Mouse (Mus musculus): ENCODE results near the gene Stam. TPM values are rescaled to one million over a fixed set of nuclear protein-coding genes. Genes with fewer than 3 reads are reported as not detected.

The Stam gene
- polyA plus RNA-seq, 1 experiment = 59.4 TPM

DNA sequence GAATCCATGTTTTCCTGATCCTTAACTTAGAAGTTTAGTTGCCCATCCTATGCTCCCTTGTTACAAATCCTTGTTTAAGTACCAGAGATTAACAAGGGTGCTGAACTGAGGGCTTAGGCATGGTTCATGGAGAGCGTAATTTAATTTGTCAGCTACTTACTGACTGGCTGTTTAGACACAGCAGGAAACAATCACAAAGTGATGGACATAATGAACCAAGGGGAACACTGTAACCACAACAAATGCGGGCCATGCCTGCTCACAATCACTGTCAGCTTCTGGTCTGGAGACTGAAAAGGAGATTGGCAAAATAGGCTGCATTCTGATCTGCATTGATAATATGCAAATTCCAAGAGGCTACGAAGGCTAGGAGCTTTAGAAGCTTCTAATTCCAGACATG, 53.7 kb downstream of the Stam start:
- Histone ChIP-seq H3K27me3 (ENCODE audit: control insufficient read depth, insufficient read depth, low read length) (no peaks in the 10 kb centered on the region), H3K27ac (ENCODE audit: insufficient read depth, low read length) (no peak overlapping the region), H3K4me3 (replicated peaks; ENCODE audit: insufficient read depth, low read depth, low read length) (no peak overlapping the region), H3K4me1 (ENCODE audit: control insufficient read depth, insufficient read depth, low read length) (no peaks in the 10 kb centered on the region)
- TF ChIP-seq POLR2A (IDR thresholded peaks at IDR 0.05; ENCODE audit: borderline replicate concordance, insufficient read depth, low read length) = no peak
- TF ChIP-seq CTCF (IDR thresholded peaks at IDR 0.05; ENCODE audit: borderline replicate concordance, insufficient read depth, low read depth, low read length) = no peak
- 55% methylated on average over 3 of the region's 3 CpGs for WGBS
- no peak for DNase-seq

DNA sequence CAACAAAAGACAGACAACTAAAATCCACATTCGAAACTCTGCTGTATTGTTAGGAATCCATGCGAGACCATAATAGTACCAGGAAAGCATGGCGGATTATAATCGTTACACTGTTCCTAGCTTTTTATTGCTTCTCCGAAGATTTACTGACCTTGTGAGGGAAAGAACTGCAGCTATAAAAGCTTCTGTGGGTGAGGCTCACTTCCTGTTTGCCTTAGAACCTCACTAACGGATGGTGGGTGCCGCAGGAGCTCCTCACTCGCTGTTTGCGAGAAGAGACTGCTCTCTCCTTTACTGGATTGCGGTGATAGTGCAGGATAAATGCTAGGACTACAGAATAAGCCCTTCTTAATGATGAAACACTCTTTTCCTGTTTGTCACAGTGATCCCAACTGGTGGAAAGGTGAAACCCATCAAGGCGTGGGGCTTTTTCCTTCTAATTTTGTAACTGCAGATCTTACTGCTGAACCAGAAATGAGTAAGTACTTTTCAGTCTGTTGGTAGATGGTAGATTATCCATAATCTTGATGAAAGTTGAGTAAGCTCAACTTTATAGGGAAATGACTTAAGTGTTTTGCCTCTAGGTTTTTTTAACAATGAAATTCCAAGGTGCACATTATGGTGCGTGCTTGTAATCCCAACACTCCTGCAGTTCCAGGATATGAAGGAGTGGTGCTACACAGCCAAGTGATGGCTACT, 56.9 kb downstream of the Stam start:
- Histone ChIP-seq H3K27me3 (ENCODE audit: control insufficient read depth, insufficient read depth, low read length) (no peaks in the 10 kb centered on the region), H3K4me3 (replicated peaks; ENCODE audit: insufficient read depth, low read depth, low read length) (no peak overlapping the region), H3K27ac (ENCODE audit: insufficient read depth, low read length) (no peak overlapping the region), H3K4me1 (ENCODE audit: control insufficient read depth, insufficient read depth, low read length) (no peaks in the 10 kb centered on the region)
- 94% methylated on average over 12 of the region's 12 CpGs for WGBS
- TF ChIP-seq POLR2A (IDR thresholded peaks at IDR 0.05; ENCODE audit: borderline replicate concordance, insufficient read depth, low read length) (no peak), CTCF (IDR thresholded peaks at IDR 0.05; ENCODE audit: borderline replicate concordance, insufficient read depth, low read depth, low read length) (no peak)
- DNase-seq = no peak

DNA sequence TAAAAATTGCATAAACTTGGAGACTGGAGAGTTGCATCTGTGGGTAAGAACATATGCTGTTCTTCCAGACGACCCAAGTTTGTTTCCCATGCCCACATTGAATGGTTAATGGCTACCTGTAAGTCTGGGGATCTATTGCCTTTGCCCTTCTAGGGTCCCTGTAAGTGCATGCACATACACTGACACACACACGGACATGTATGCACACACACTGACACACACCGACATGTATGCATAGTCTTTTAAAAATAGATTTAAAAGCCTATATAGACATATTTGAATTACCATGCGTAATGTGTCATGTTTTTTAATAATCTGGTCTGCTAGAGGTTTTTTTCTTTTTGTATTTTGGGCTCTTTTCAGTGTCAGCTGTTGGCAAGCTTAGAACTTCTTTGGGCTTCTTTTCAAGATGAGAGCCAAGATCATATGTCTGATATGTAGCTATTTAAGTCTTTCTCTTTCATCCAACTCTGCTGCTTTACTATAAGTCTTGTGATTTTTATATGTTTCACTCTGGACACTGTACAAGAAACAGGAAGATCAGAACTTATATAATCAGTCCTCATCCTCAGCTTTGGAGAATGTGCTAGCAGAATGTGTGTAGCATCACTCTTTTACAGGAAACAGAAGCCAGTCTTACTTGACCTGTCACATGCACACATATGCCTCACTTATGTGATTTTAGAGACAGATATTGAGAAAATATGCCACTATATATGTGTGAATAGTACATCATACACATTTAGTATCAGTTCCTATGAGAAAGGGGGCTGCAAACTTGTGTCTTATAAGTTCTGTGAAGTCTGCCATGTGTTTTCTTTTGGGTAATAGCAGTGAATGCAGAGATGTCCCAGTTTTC, 58.8 kb downstream of the Stam start:
- no peaks in the 10 kb centered on the region for H3K27me3 ChIP-seq (ENCODE audit: control insufficient read depth, insufficient read depth, low read length)
- H3K4me1 ChIP-seq (ENCODE audit: control insufficient read depth, insufficient read depth, low read length) = no peaks in the 10 kb centered on the region
- 89% methylated on average over 4 of the region's 4 CpGs for WGBS
- no peak for TF ChIP-seq CTCF (IDR thresholded peaks at IDR 0.05; ENCODE audit: borderline replicate concordance, insufficient read depth, low read depth, low read length)
- TF ChIP-seq POLR2A (IDR thresholded peaks at IDR 0.05; ENCODE audit: borderline replicate concordance, insufficient read depth, low read length) = no peak
- H3K4me3 ChIP-seq (replicated peaks; ENCODE audit: insufficient read depth, low read depth, low read length) = no peak overlapping the region
- no peak for DNase-seq
- no peak overlapping the region for H3K27ac ChIP-seq (ENCODE audit: insufficient read depth, low read length)

DNA sequence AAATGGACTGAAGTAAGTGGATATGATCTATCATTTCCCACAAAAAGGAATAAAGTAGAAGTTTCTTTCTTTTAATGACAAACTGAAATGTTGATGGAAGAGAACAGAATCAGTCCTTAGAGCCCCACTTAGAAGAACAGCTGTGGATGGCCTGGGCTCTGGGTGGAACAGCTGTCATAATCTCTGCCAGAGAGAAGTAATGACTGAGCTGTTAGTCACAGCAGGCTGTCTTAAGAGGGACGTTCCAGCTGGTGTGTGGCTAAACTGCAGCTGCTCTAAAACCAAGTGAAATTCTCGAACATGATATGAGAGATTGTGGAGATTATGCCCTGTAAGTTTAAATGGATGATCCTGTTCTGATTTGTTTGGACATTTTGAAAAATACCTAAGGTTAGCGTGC, 63.0 kb downstream of the Stam start:
- no peak overlapping the region for H3K4me3 ChIP-seq (replicated peaks; ENCODE audit: insufficient read depth, low read depth, low read length)
- H3K27ac ChIP-seq (ENCODE audit: insufficient read depth, low read length) = no peak overlapping the region
- TF ChIP-seq CTCF (IDR thresholded peaks at IDR 0.05; ENCODE audit: borderline replicate concordance, insufficient read depth, low read depth, low read length) = no peak
- TF ChIP-seq POLR2A (IDR thresholded peaks at IDR 0.05; ENCODE audit: borderline replicate concordance, insufficient read depth, low read length) = no peak
- H3K27me3 ChIP-seq (ENCODE audit: control insufficient read depth, insufficient read depth, low read length) = no peaks in the 10 kb centered on the region
- 47% methylated on average over 3 of the region's 3 CpGs for WGBS
- no peak for DNase-seq
- peaks cover 4% of the 10 kb centered on the region; the same call in 1 of the 2 replicates for H3K4me1 ChIP-seq (ENCODE audit: control insufficient read depth, insufficient read depth, low read length)

DNA sequence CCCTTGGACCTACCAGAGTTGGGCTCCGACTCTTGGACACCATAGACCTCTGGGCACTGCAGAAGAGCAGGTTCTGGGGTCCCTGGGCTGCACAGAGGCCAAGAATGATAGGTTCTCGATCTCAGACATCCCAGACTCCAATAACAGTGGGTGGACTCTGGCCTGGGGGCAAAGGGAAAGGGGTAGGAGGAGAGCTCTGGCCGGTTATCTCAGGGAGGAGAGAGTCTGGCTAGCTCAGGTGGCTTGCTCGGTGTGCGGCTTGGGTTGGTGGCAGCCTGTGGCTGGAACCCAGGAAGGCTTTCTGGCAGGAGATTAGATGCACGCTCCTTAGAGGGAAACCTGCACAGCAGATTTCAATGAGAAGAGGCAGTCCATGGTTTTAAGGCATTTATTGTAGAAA, 65.7 kb downstream of the Stam start:
- 55% methylated on average over 6 of the region's 6 CpGs for WGBS
- no peak for TF ChIP-seq CTCF (IDR thresholded peaks at IDR 0.05; ENCODE audit: borderline replicate concordance, insufficient read depth, low read depth, low read length)
- no peak for TF ChIP-seq POLR2A (IDR thresholded peaks at IDR 0.05; ENCODE audit: borderline replicate concordance, insufficient read depth, low read length)
- H3K4me3 ChIP-seq (replicated peaks; ENCODE audit: insufficient read depth, low read depth, low read length) = no peak overlapping the region

DNA sequence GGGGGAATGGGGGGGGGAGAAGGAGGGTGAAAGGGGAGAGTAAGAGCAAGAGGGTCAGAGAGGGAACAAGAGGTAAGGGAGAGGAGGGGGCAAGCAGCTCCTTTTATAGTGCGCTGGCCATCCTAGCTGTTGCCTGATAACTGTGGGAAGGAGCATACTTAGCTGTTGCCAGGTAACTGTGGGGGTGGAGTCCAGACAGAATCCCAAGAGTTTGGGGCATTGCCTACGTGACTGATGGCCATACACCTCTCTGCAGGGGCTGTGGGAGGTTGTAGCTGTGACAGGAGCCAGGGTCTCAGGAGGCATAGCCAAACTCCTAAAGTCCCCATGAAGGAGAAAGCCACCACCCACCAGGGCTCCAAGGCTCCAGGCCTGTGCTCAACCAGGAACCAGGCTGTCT, 66.1 kb downstream of the Stam start:
- Histone ChIP-seq H3K4me1 (ENCODE audit: control insufficient read depth, insufficient read depth, low read length) (peaks cover 4% of the 10 kb centered on the region; the same call in 1 of the 2 replicates), H3K27ac (ENCODE audit: insufficient read depth, low read length) (no peak overlapping the region), H3K27me3 (ENCODE audit: control insufficient read depth, insufficient read depth, low read length) (no peaks in the 10 kb centered on the region), H3K4me3 (replicated peaks; ENCODE audit: insufficient read depth, low read depth, low read length) (no peak overlapping the region)
- WGBS = 33% methylated on average over 2 of the region's 2 CpGs
- no peak for DNase-seq
- TF ChIP-seq POLR2A (IDR thresholded peaks at IDR 0.05; ENCODE audit: borderline replicate concordance, insufficient read depth, low read length) = no peak
- no peak for TF ChIP-seq CTCF (IDR thresholded peaks at IDR 0.05; ENCODE audit: borderline replicate concordance, insufficient read depth, low read depth, low read length)

More for the DNA sequence above, 65.7 kb downstream of the Stam start:
- H3K27ac ChIP-seq (ENCODE audit: insufficient read depth, low read length) = no peak overlapping the region
- H3K4me1 ChIP-seq (ENCODE audit: control insufficient read depth, insufficient read depth, low read length) = peaks cover 4% of the 10 kb centered on the region; the same call in 1 of the 2 replicates
- H3K27me3 ChIP-seq (ENCODE audit: control insufficient read depth, insufficient read depth, low read length) = no peaks in the 10 kb centered on the region
- no peak for DNase-seq

DNA sequence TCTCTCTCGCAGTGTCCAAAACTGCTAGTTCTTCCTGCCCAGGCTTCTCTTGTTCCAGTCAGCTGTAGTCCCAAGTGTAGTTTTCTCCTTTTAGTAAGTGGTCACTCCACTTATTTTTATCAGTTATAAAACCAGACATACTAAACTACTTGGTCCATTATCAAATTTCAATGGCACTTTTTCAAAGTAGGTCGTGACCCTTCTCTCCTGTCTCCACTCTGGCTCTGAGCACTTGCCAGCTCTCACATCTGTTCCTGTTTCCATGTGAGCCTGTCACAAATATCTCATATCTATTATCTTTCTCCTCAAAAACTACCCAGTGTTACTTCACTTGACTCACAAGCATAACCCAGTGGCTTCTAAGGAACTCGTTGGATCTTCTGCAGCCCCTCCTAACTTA, 71.4 kb downstream of the Stam start:
- no peaks in the 10 kb centered on the region for H3K27me3 ChIP-seq (ENCODE audit: control insufficient read depth, insufficient read depth, low read length)
- no peak for DNase-seq
- H3K4me3 ChIP-seq (replicated peaks; ENCODE audit: insufficient read depth, low read depth, low read length) = no peak overlapping the region
- no peak for TF ChIP-seq CTCF (IDR thresholded peaks at IDR 0.05; ENCODE audit: borderline replicate concordance, insufficient read depth, low read depth, low read length)
- TF ChIP-seq POLR2A (IDR thresholded peaks at IDR 0.05; ENCODE audit: borderline replicate concordance, insufficient read depth, low read length) = no peak
- H3K27ac ChIP-seq (ENCODE audit: insufficient read depth, low read length) = no peak overlapping the region
- no peaks in the 10 kb centered on the region for H3K4me1 ChIP-seq (ENCODE audit: control insufficient read depth, insufficient read depth, low read length)
- WGBS = 51% methylated on average over 3 of the region's 3 CpGs

All from cerebellum, adult 2 months (tissue).